Mouse (Mus musculus) liver, postnatal 0 days (tissue): ENCODE measurements around the gene Fndc11. TPM values are rescaled to one million over a fixed set of nuclear protein-coding genes. Genes with fewer than 3 reads are reported as not detected.

Experiments
- ATAC-seq: fragments of 200-750 bp; cut with Nextera tagmentation; 2 replicates; pipeline ENCODE4 v1.8.0; 2017; ENCODE audit warnings: mild to moderate bottlenecking, moderate library complexity
- DNase-seq: peaks from one replicate; pipeline ENCODE4 v3.0.0-alpha.2; 2016
- H3K27ac ChIP-seq: fragments of 300-500 bp; sonication (generic); 2 replicates; pipeline ENCODE4 v1.5.1; 2014; ENCODE audit warnings: antibody characterized with exemption, moderate library complexity, mild to moderate bottlenecking, low read depth
- H3K27me3 ChIP-seq: fragments of 300-500 bp; sonication (generic); 2 replicates; pipeline ENCODE4 v1.6.1; 2014; ENCODE audit warnings: low read length, control low read depth, mixed read lengths; ENCODE audit not compliant: insufficient read depth
- H3K36me3 ChIP-seq: fragments of 300-500 bp; sonication (generic); replicated peaks from 2 replicates; pipeline ENCODE4 v1.6.1; 2014; ENCODE audit warnings: mild to moderate bottlenecking, control low read depth, low read length, moderate library complexity, mixed read lengths; ENCODE audit not compliant: insufficient read depth
- H3K4me1 ChIP-seq: fragments of 300-500 bp; sonication (generic); 2 replicates; pipeline ENCODE4 v1.6.1; 2014; ENCODE audit warnings: antibody characterized with exemption, mild to moderate bottlenecking, control low read depth; ENCODE audit not compliant: insufficient read depth
- H3K4me2 ChIP-seq: fragments of 300-500 bp; sonication (generic); 2 replicates; pipeline ENCODE4 v1.6.1; 2014; ENCODE audit warnings: low read depth, mild to moderate bottlenecking, low read length, moderate library complexity, mixed read lengths
- H3K4me3 ChIP-seq: fragments of 300-500 bp; sonication (generic); 2 replicates; pipeline ENCODE4 v1.5.1; 2014; ENCODE audit warnings: low read depth, low read length
- H3K9ac ChIP-seq: fragments of 300-500 bp; sonication (generic); replicated peaks from 2 replicates; pipeline ENCODE4 v1.6.1; 2014; ENCODE audit warnings: mild to moderate bottlenecking, moderate library complexity
- H3K9me3 ChIP-seq: fragments of 300-500 bp; sonication (generic); 2 replicates; pipeline ENCODE4 v1.6.1; 2016; ENCODE audit warnings: mild to moderate bottlenecking, control low read depth, low read length, mixed read lengths
- CTCF ChIP-seq: sonication (generic); IDR thresholded peaks from 2 replicates; pipeline ENCODE4 v1.5.1; 2016; ENCODE audit warnings: antibody characterized with exemption, low read depth
- EP300 ChIP-seq: IDR thresholded peaks from 2 replicates; pipeline ENCODE4 v1.6.1; 2016; ENCODE audit warnings: antibody characterized with exemption, low read depth, mild to moderate bottlenecking
- WGBS: fragments of 180-500 bp; shearing (Covaris S2); extraction: QIAGEN DNeasy Blood & Tissue Kit; methylation state at CpG from one replicate; pipeline ENCODE4 v1.1.7; 2014; ENCODE audit not compliant: insufficient replicate concordance; 5-methylcytosine and 5-hydroxymethylcytosine counted together
- polyA plus RNA-seq: library from polyadenylated mRNA; unstranded; fragments of >200 nt; fragmentation: Nextera tagmentation; extraction: Ambion mirVana; gene quantifications from 2 replicates; pipeline ENCODE4 v1.2.1, GENCODE M21; 2015

Gene Fndc11
- 0.09 TPM in 1 of 2 replicates, not detected in the other for polyA plus RNA-seq

GRCm38 (mm10) chr2:181219538-181220216, at the start of gene Fndc11:
TSS of gene Fndc11 (plus strand) at chr2:181220013.
- Histone ChIP-seq H3K4me3 (peak within 1 kb of the TSS; percentile 1; the same call in 1 of the 2 replicates), H3K9ac (no peak within 1 kb of the TSS; the same call in 1 of the 2 replicates), H3K4me1 (peaks cover 14% of the 10 kb centered on the region), H3K27ac (no peak within 1 kb of the TSS), H3K27me3 (no peaks in the 10 kb centered on the region), H3K36me3 (no peaks in the 10 kb centered on the region), H3K9me3 (no peaks in the 10 kb centered on the region), H3K4me2 (peak within 1 kb of the TSS; percentile 62)
- WGBS = 4% methylated on average over 25 of the region's 25 CpGs
- ATAC-seq (peak; percentile 86), DNase-seq (peak; percentile 72)
- peak; percentile 29 for TF ChIP-seq CTCF
- no peak for TF ChIP-seq EP300

- TF ChIP-seq EP300 = no peak
- no peak overlapping the region for H3K27ac ChIP-seq
These were observed 45.2 kb upstream of the Fndc11 start for GRCm38 (mm10) chr2:181174646-181175045.

GRCm38 (mm10) chr2:181178015-181178414, 41.8 kb upstream of the Fndc11 start:
- H3K4me2 ChIP-seq = no peak overlapping the region
- 59% methylated on average over 3 of the region's 3 CpGs for WGBS
- H3K4me1 ChIP-seq = no peaks in the 10 kb centered on the region
- no peaks in the 10 kb centered on the region for H3K36me3 ChIP-seq
- no peak overlapping the region for H3K4me3 ChIP-seq
- TF ChIP-seq EP300 (no peak), CTCF (no peak)
- H3K27me3 ChIP-seq = no peaks in the 10 kb centered on the region
- H3K9ac ChIP-seq = no peak overlapping the region
- no peaks in the 10 kb centered on the region for H3K9me3 ChIP-seq
- no peak for ATAC-seq
- H3K27ac ChIP-seq = no peak overlapping the region
- no peak for DNase-seq

More at GRCm38 (mm10) chr2:181174646-181175045, 45.2 kb upstream of the Fndc11 start:
- Histone ChIP-seq H3K4me2 (no peak overlapping the region), H3K9ac (no peak overlapping the region), H3K4me3 (no peak overlapping the region), H3K27me3 (no peaks in the 10 kb centered on the region), H3K36me3 (no peaks in the 10 kb centered on the region), H3K9me3 (no peaks in the 10 kb centered on the region), H3K4me1 (no peaks in the 10 kb centered on the region)
- WGBS = 71% methylated on average over 3 of the region's 3 CpGs
- DNase-seq = no peak
- ATAC-seq = no peak

- no peaks in the 10 kb centered on the region for H3K27me3 ChIP-seq
- DNase-seq (no peak), ATAC-seq (no peak)
- no peaks in the 10 kb centered on the region for H3K9me3 ChIP-seq
- no peak for TF ChIP-seq EP300
- TF ChIP-seq CTCF = no peak
- no peak overlapping the region for H3K9ac ChIP-seq
- no peaks in the 10 kb centered on the region for H3K4me1 ChIP-seq
- H3K27ac ChIP-seq = no peak overlapping the region
- no peak overlapping the region for H3K4me2 ChIP-seq
- WGBS = 52% methylated on average over 5 of the region's 5 CpGs
- no peaks in the 10 kb centered on the region for H3K36me3 ChIP-seq
- no peak overlapping the region for H3K4me3 ChIP-seq
These were observed 41.3 kb upstream of the Fndc11 start for GRCm38 (mm10) chr2:181178471-181178870.

- Histone ChIP-seq H3K9ac (no peak overlapping the region), H3K27ac (no peak overlapping the region), H3K4me3 (no peak overlapping the region), H3K9me3 (no peaks in the 10 kb centered on the region), H3K4me2 (no peak overlapping the region), H3K4me1 (no peaks in the 10 kb centered on the region), H3K36me3 (no peaks in the 10 kb centered on the region), H3K27me3 (no peaks in the 10 kb centered on the region)
- TF ChIP-seq CTCF (no peak), EP300 (no peak)
- DNase-seq (no peak), ATAC-seq (no peak)
- WGBS = 65% methylated on average over 6 of the region's 6 CpGs
These were observed 38.9 kb upstream of the Fndc11 start for GRCm38 (mm10) chr2:181180898-181181297.

- Histone ChIP-seq H3K36me3 (no peaks in the 10 kb centered on the region), H3K27ac (peak overlapping the region; percentile 95), H3K9me3 (no peaks in the 10 kb centered on the region), H3K4me2 (peak overlapping the region; percentile 99), H3K4me3 (peak overlapping the region; percentile 82), H3K27me3 (no peaks in the 10 kb centered on the region), H3K9ac (peak overlapping the region; percentile 82), H3K4me1 (peaks cover 15% of the 10 kb centered on the region)
- WGBS = under 1% methylated on average over 14 of the region's 14 CpGs
- ATAC-seq = peak; percentile 81
- peak; percentile 87 for DNase-seq
- TF ChIP-seq EP300 (no peak), CTCF (peak; percentile 99)
These were observed 33.2 kb upstream of the Fndc11 start for GRCm38 (mm10) chr2:181186635-181187034.
